Mouse (Mus musculus) lung, embryonic 15.5 days (tissue): ENCODE results near the gene Hal. TPM values are rescaled to one million over a fixed set of nuclear protein-coding genes. Genes with fewer than 3 reads are reported as not detected.
A peak's percentile ranks its signal among the peaks of the same experiment; 100 is the strongest.

Experiments
- ATAC-seq: fragments of 200-750 bp; cut with Nextera tagmentation; 2 replicates; pipeline ENCODE4 v1.8.0; 2017; ENCODE audit warnings: moderate number of reproducible peaks, borderline replicate concordance; ENCODE audit not compliant: low FRiP score, low TSS enrichment; ENCODE audit errors: extremely low read depth
- H3K27ac ChIP-seq: fragments of 300-500 bp; sonication (generic); 2 replicates; pipeline ENCODE4 v1.5.1; 2015; ENCODE audit warnings: moderate library complexity, mild to moderate bottlenecking, inconsistent platforms
- H3K27me3 ChIP-seq: fragments of 300-500 bp; sonication (generic); 2 replicates; pipeline ENCODE4 v1.6.1; 2015; ENCODE audit warnings: inconsistent platforms
- H3K36me3 ChIP-seq: fragments of 300-500 bp; sonication (generic); 2 replicates; pipeline ENCODE4 v1.6.1; 2015; ENCODE audit warnings: inconsistent platforms
- H3K4me1 ChIP-seq: fragments of 300-500 bp; sonication (generic); 2 replicates; pipeline ENCODE4 v1.6.1; 2015; ENCODE audit warnings: inconsistent platforms
- H3K4me2 ChIP-seq: fragments of 300-500 bp; sonication (generic); 2 replicates; pipeline ENCODE4 v1.6.1; 2015; ENCODE audit warnings: inconsistent platforms, mild to moderate bottlenecking, moderate library complexity
- H3K4me3 ChIP-seq: fragments of 300-500 bp; sonication (generic); 2 replicates; pipeline ENCODE4 v1.5.1; 2015; ENCODE audit warnings: mild to moderate bottlenecking, inconsistent platforms
- H3K9ac ChIP-seq: fragments of 300-500 bp; sonication (generic); 2 replicates; pipeline ENCODE4 v1.6.1; 2015; ENCODE audit warnings: inconsistent platforms
- H3K9me3 ChIP-seq: fragments of 300-500 bp; sonication (generic); 2 replicates; pipeline ENCODE4 v1.6.1; 2016; ENCODE audit warnings: inconsistent platforms
- WGBS: fragments of 180-500 bp; shearing (Covaris S2); methylation state at CpG from one replicate; pipeline ENCODE4 v1.1.7; 2015; 5-methylcytosine and 5-hydroxymethylcytosine counted together
- polyA plus RNA-seq: library from polyadenylated mRNA; unstranded; fragments of >200 nt; fragmentation: Nextera tagmentation; extraction: Ambion mirVana; gene quantifications from 2 replicates; pipeline ENCODE4 v1.2.1, GENCODE M21; 2015

Gene Hal
- polyA plus RNA-seq, 1 experiment from 2014 or later, result not detected

GRCm38 (mm10) chr10:93484511-93484910 lies 4.1 kb upstream of the Hal start:
- WGBS, result 77% methylated on average over 8 of the region's 8 CpGs
- no peaks in the 10 kb centered on the region for H3K27me3 ChIP-seq
- H3K4me1 ChIP-seq, result no peaks in the 10 kb centered on the region
- H3K4me3 ChIP-seq, result no peak overlapping the region
- no peak overlapping the region for H3K27ac ChIP-seq
- ATAC-seq, result no peak
- no peaks in the 10 kb centered on the region for H3K9me3 ChIP-seq
- peaks cover 55% of the 10 kb centered on the region for H3K36me3 ChIP-seq
- no peak overlapping the region for H3K9ac ChIP-seq
- no peak overlapping the region for H3K4me2 ChIP-seq

- no peaks in the 10 kb centered on the region for H3K4me1 ChIP-seq
- H3K9ac ChIP-seq, result no peak overlapping the region
- peak; percentile 49; the same call in 1 of the 2 replicates for ATAC-seq
- H3K27me3 ChIP-seq, result no peaks in the 10 kb centered on the region
- H3K36me3 ChIP-seq, result peaks cover 48% of the 10 kb centered on the region
- WGBS, result 84% methylated on average over 8 of the region's 8 CpGs
- H3K4me3 ChIP-seq, result no peak overlapping the region
- H3K27ac ChIP-seq, result no peak overlapping the region
- no peaks in the 10 kb centered on the region for H3K9me3 ChIP-seq
- no peak overlapping the region for H3K4me2 ChIP-seq
Measured at GRCm38 (mm10) chr10:93485055-93485691, 3.4 kb upstream of the Hal start.

GRCm38 (mm10) chr10:93486622-93487021 lies 1.9 kb upstream of the Hal start:
- WGBS, result 26% methylated on average over 4 of the region's 4 CpGs
- no peak for ATAC-seq

GRCm38 (mm10) chr10:93488828-93489226 lies 259 bp downstream of the Hal start:
- no peaks in the 10 kb centered on the region for H3K9me3 ChIP-seq
- H3K36me3 ChIP-seq, result peaks cover 11% of the 10 kb centered on the region; the same call in 1 of the 2 replicates
- no peak overlapping the region for H3K4me3 ChIP-seq
- H3K27me3 ChIP-seq, result no peaks in the 10 kb centered on the region
- H3K4me1 ChIP-seq, result no peaks in the 10 kb centered on the region
- H3K4me2 ChIP-seq, result no peak overlapping the region
- 62% methylated on average over 6 of the region's 6 CpGs for WGBS
- H3K27ac ChIP-seq, result no peak overlapping the region
- no peak for ATAC-seq
- no peak overlapping the region for H3K9ac ChIP-seq

More at GRCm38 (mm10) chr10:93486622-93487021, 1.9 kb upstream of the Hal start:
- no peak overlapping the region for H3K27ac ChIP-seq
- H3K27me3 ChIP-seq, result no peaks in the 10 kb centered on the region
- no peaks in the 10 kb centered on the region for H3K4me1 ChIP-seq
- H3K9ac ChIP-seq, result no peak overlapping the region
- H3K4me2 ChIP-seq, result no peak overlapping the region
- no peaks in the 10 kb centered on the region for H3K9me3 ChIP-seq
- H3K4me3 ChIP-seq, result no peak overlapping the region
- peaks cover 33% of the 10 kb centered on the region for H3K36me3 ChIP-seq

GRCm38 (mm10) chr10:93490451-93490850 lies 1.9 kb downstream of the Hal start:
- no peak overlapping the region for H3K27ac ChIP-seq
- no peak overlapping the region for H3K4me2 ChIP-seq
- no peaks in the 10 kb centered on the region for H3K4me1 ChIP-seq
- H3K27me3 ChIP-seq, result no peaks in the 10 kb centered on the region
- no peak overlapping the region for H3K9ac ChIP-seq
- 0 out of 2 replicates have a peak, but pooled peaks cover under 1% of the 10 kb centered on the region for H3K36me3 ChIP-seq
- H3K9me3 ChIP-seq, result no peaks in the 10 kb centered on the region
- ATAC-seq, result no peak
- H3K4me3 ChIP-seq, result no peak overlapping the region
- 59% methylated on average over 4 of the region's 4 CpGs for WGBS

DNA sequence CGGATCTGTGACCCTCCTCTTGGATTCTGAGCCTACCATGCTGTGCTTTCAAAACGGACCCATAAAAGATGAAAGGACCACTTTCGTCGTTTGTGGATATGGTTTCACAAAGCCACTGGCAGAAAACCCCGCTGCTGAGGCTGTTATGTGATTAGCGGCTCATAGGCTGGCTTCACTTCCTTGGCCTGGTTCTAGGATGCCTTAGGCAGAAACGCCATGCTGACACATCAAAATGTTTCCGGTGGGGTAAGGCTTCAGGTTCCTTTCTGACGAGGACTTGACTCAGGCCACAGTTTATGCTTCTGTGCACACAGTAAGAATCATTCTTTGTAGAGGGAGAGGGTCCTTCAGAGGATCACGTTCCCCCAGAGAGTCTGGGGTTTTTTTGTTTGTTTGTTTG lies 12.3 kb downstream of the Hal start:
- Histone ChIP-seq H3K36me3 (no peaks in the 10 kb centered on the region), H3K9me3 (no peaks in the 10 kb centered on the region), H3K27ac (no peak overlapping the region), H3K27me3 (no peaks in the 10 kb centered on the region), H3K4me3 (no peak overlapping the region), H3K9ac (no peak overlapping the region), H3K4me1 (no peaks in the 10 kb centered on the region), H3K4me2 (no peak overlapping the region)
- no peak for ATAC-seq
- WGBS, result 61% methylated on average over 10 of the region's 10 CpGs

DNA sequence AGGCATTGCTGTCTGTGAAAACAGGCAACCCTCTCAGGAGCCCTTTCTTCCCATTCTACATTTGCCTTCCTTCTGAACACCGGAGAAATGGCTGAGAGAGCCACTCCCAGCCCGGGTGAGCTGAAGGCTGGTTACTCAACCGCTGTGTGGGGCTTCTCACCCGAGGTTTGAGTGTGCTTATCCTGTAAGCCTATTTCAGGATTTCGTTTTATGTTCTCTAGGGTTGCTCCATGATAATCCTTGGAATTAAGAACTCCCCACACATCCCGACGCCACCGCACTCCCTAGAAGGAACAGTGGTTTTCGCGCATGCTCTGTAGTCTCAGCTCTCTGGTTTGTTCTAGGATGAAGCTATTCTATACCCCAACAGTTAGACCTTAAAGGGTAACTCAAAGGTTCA lies 12.8 kb downstream of the Hal start:
- H3K4me2 ChIP-seq, result no peak overlapping the region

DNA sequence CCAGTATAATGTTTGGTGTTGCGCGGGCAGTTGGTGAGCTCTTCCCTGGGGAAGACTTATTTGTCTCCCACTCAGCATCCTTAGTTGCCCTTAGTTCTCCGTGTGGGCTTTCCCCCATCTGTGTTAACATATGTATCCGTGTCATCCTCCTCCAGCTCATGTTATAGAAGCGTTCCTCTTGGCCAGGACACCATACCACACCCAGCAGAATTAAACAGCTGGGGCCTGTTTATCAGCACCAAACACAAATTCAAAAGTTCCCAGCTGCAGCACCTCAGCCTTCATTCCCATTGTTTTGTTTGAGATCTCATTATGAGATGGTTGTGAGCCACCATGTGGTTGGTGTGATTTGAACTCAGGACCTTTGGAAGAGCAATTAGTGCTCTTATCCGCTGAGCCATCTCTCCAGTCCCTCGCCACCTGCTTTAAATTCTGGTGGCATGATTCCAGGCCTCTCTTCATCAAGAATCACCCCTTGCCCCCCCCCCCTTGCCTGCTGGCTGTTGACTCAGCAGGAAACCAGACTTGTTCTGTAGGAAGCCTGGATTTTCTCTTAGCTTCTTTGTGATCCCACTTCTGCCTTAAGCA lies 19.9 kb downstream of the Hal start:
- no peak overlapping the region for H3K4me2 ChIP-seq
- WGBS, result 54% methylated on average over 7 of the region's 7 CpGs
- H3K36me3 ChIP-seq, result no peaks in the 10 kb centered on the region
- H3K27ac ChIP-seq, result no peak overlapping the region
- no peak overlapping the region for H3K9ac ChIP-seq
- peaks cover 14% of the 10 kb centered on the region; the same call in 1 of the 2 replicates for H3K4me1 ChIP-seq
- H3K9me3 ChIP-seq, result no peaks in the 10 kb centered on the region
- no peaks in the 10 kb centered on the region for H3K27me3 ChIP-seq
- no peak overlapping the region for H3K4me3 ChIP-seq
- ATAC-seq, result peak; percentile 64; the same call in 1 of the 2 replicates

More for the DNA sequence above, 12.8 kb downstream of the Hal start:
- H3K27me3 ChIP-seq, result no peaks in the 10 kb centered on the region
- ATAC-seq, result no peak
- no peak overlapping the region for H3K9ac ChIP-seq
- no peak overlapping the region for H3K4me3 ChIP-seq
- 75% methylated on average over 10 of the region's 10 CpGs for WGBS
- H3K9me3 ChIP-seq, result no peaks in the 10 kb centered on the region
- no peaks in the 10 kb centered on the region for H3K4me1 ChIP-seq
- H3K27ac ChIP-seq, result no peak overlapping the region
- no peaks in the 10 kb centered on the region for H3K36me3 ChIP-seq

GRCm38 (mm10) chr10:93509532-93510153 lies 21.1 kb downstream of the Hal start:
- WGBS, result 76% methylated on average over 15 of the region's 15 CpGs
- Histone ChIP-seq H3K36me3 (no peaks in the 10 kb centered on the region), H3K9ac (no peak overlapping the region), H3K27ac (no peak overlapping the region), H3K9me3 (no peaks in the 10 kb centered on the region), H3K4me2 (no peak overlapping the region), H3K4me1 (peaks cover 14% of the 10 kb centered on the region; the same call in 1 of the 2 replicates), H3K4me3 (no peak overlapping the region), H3K27me3 (no peaks in the 10 kb centered on the region)
- no peak for ATAC-seq

DNA sequence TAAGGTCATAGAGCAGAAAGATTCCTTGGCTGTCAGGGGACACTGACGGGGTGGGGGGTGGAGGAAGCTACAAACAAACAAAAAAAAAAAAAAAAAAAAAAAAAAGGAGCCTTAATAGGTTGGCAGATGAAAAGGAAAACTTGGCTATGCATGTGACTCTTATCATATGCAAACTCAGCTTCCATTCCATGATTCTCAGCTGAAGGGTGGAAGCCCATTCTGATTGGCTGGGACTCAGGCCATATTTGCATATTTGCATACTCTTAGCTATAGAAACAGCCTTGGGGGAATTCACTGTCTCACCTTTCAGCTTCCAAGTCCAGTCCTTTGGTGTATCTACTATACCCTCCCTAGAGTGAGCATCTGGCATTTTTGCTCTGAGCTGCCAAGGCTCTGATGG lies 26.9 kb downstream of the Hal start:
- no peak overlapping the region for H3K27ac ChIP-seq
- H3K27me3 ChIP-seq, result no peaks in the 10 kb centered on the region
- no peaks in the 10 kb centered on the region for H3K9me3 ChIP-seq
- ATAC-seq, result no peak
- 16% methylated on average over 1 of the region's 1 CpGs for WGBS
- no peak overlapping the region for H3K4me3 ChIP-seq
- peaks cover 9% of the 10 kb centered on the region; the same call in 1 of the 2 replicates for H3K4me1 ChIP-seq
- no peak overlapping the region for H3K9ac ChIP-seq
- no peaks in the 10 kb centered on the region for H3K36me3 ChIP-seq
- H3K4me2 ChIP-seq, result no peak overlapping the region

DNA sequence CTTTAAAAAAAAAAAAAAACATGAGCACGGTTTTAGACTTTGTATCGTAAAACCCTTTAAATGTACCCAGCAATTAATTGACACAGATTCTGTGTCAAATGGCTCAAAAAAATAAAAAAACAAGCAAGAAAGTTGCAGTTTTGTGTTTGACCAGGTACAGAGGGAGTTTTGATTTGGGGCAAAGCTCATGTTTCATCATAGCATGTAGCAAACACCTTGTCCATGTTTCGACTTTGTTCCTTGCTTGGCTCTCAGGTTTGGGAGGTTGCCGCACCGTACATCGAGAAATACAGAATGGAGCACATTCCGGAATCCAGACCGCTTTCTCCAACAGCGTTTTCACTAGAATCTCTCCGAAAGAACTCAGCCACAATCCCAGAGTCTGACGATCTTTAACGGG lies 27.4 kb downstream of the Hal start:
- Histone ChIP-seq H3K4me1 (peaks cover 9% of the 10 kb centered on the region; the same call in 1 of the 2 replicates), H3K9me3 (no peaks in the 10 kb centered on the region), H3K27ac (no peak overlapping the region), H3K36me3 (no peaks in the 10 kb centered on the region), H3K4me2 (no peak overlapping the region), H3K9ac (no peak overlapping the region), H3K27me3 (no peaks in the 10 kb centered on the region), H3K4me3 (no peak overlapping the region)
- no peak for ATAC-seq
- 75% methylated on average over 12 of the region's 12 CpGs for WGBS

GRCm38 (mm10) chr10:93517754-93518153 lies 29.2 kb downstream of the Hal start:
- H3K36me3 ChIP-seq, result no peaks in the 10 kb centered on the region
- no peak for ATAC-seq

More at GRCm38 (mm10) chr10:93517754-93518153, 29.2 kb downstream of the Hal start:
- H3K27ac ChIP-seq, result no peak overlapping the region
- no peak overlapping the region for H3K4me3 ChIP-seq
- H3K27me3 ChIP-seq, result no peaks in the 10 kb centered on the region
- no peaks in the 10 kb centered on the region for H3K9me3 ChIP-seq
- no peak overlapping the region for H3K4me2 ChIP-seq
- no peak overlapping the region for H3K9ac ChIP-seq
- WGBS, result 19% methylated on average over 4 of the region's 4 CpGs
- H3K4me1 ChIP-seq, result peaks cover 9% of the 10 kb centered on the region; the same call in 1 of the 2 replicates
